Mouse (Mus musculus): ENCODE measurements around the gene Ip6k2.

DNA sequence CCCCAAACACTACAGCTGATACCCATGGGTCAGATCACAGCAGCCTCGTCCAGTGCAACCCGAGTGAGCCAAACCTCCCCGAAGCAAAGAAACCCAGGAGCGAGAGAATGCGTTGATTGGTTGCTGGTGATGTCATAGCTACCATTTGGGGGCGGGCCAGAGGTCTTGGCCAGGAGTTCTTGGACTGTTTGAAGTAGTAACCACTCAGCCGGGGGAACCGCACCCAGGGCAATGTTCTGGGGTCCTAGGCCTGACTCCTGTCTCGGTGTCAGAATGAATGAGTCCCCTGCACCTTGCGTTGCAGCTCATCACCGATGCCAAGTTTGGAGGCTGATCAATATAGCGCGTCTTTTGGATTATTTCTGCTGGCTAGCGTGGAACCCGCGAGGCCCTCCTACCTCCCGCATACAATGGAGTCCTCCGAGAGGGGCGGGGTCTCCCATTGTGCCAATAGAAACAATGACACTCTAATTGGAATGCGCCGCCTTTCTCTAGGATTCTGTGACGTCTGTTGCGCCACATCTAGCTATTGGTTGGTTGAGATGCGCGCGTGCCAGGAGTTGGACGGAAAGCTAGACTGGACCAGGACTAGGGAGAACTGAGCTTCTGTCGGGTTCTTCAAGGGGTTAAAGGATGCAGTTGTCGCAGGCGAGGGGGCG is 41.3 kb downstream of the Ip6k2 start:
- TF ChIP-seq CTCF (IDR thresholded peaks at IDR 0.05; ENCODE audit: low read depth) (no peak), EP300 (IDR thresholded peaks at IDR 0.05; ENCODE audit: low read depth) (no peak)

Measured in heart, postnatal 0 days (tissue).